Mouse (Mus musculus) liver, postnatal 0 days (tissue): ENCODE data around the gene Fam89b.

Experiments used
- CTCF ChIP-seq: sonication (generic); IDR thresholded peaks from 2 replicates; pipeline ENCODE4 v1.5.1; 2016; ENCODE audit warnings: antibody characterized with exemption, low read depth
- EP300 ChIP-seq: IDR thresholded peaks from 2 replicates; pipeline ENCODE4 v1.6.1; 2016; ENCODE audit warnings: antibody characterized with exemption, low read depth, mild to moderate bottlenecking

- no peak for TF ChIP-seq EP300
- TF ChIP-seq CTCF = no peak
Observed at GRCm38 (mm10) chr19:5767271-5767670, 37.8 kb upstream of the Fam89b start.
